Mouse (Mus musculus) adipocyte (in vitro differentiated cells): ENCODE measurements around the gene Dpm3.
A peak's percentile ranks its signal among the peaks of the same experiment; 100 is the strongest.
"Not testable (repeated sequence)": the region's sequence is repeated elsewhere in the genome, so short reads cannot be mapped to it uniquely, and the experiment has no call there.

Experiments used
- DNase-seq: peaks from one replicate; pipeline ENCODE4 v3.0.0-alpha.2; 2016; ENCODE audit warnings: low spot score

Dpm3 gene

GRCm38 (mm10) chr3:89259076-89259475, at the start of gene Dpm3:
Dpm3 (plus strand) TSS chr3:89259358.
- DNase-seq = no peak

GRCm38 (mm10) chr3:89209731-89210130, 49.4 kb upstream of the Dpm3 start:
- no peak for DNase-seq

- no peak for DNase-seq
Measured at GRCm38 (mm10) chr3:89210162-89210561, 49.0 kb upstream of the Dpm3 start.

- no peak for DNase-seq
Measured at GRCm38 (mm10) chr3:89210731-89211130, 48.4 kb upstream of the Dpm3 start.

- peak; percentile 89 for DNase-seq
Measured at GRCm38 (mm10) chr3:89213803-89214530, 45.2 kb upstream of the Dpm3 start.

- DNase-seq = no peak
Measured at GRCm38 (mm10) chr3:89214681-89215411, 44.3 kb upstream of the Dpm3 start, which contains the start of gene Thbs3. Thbs3 (plus strand) TSS chr3:89215180.

GRCm38 (mm10) chr3:89215853-89216252, 43.3 kb upstream of the Dpm3 start:
- peak; percentile 88 for DNase-seq

- not testable (repeated sequence) for DNase-seq
Measured at GRCm38 (mm10) chr3:89216407-89216806, 42.8 kb upstream of the Dpm3 start.

GRCm38 (mm10) chr3:89218271-89218670, 40.9 kb upstream of the Dpm3 start:
- no peak for DNase-seq

GRCm38 (mm10) chr3:89219546-89219945, 39.6 kb upstream of the Dpm3 start:
- no peak for DNase-seq

GRCm38 (mm10) chr3:89221167-89221566, 38.0 kb upstream of the Dpm3 start:
- no peak for DNase-seq

GRCm38 (mm10) chr3:89224796-89225195, 34.4 kb upstream of the Dpm3 start:
- DNase-seq = no peak

GRCm38 (mm10) chr3:89225321-89225815, 33.8 kb upstream of the Dpm3 start:
- DNase-seq = no peak

- DNase-seq = no peak
Measured at GRCm38 (mm10) chr3:89225918-89226317, 33.2 kb upstream of the Dpm3 start.

GRCm38 (mm10) chr3:89226361-89226760, 32.8 kb upstream of the Dpm3 start:
- DNase-seq = no peak

GRCm38 (mm10) chr3:89226900-89227299, 32.3 kb upstream of the Dpm3 start, which contains the start of gene Mtx1:
Mtx1 (minus strand) TSS chr3:89227088.
- no peak for DNase-seq

- DNase-seq = peak; percentile 56
Measured at GRCm38 (mm10) chr3:89227307-89228179, 31.6 kb upstream of the Dpm3 start.

GRCm38 (mm10) chr3:89228180-89228549, 31.0 kb upstream of the Dpm3 start:
- DNase-seq = peak; percentile 88

- no peak for DNase-seq
Measured at GRCm38 (mm10) chr3:89228836-89229235, 30.3 kb upstream of the Dpm3 start, which contains the start of gene Muc1. Muc1 (plus strand) TSS chr3:89229057.

- no peak for DNase-seq
Measured at GRCm38 (mm10) chr3:89229276-89229675, 29.9 kb upstream of the Dpm3 start.

GRCm38 (mm10) chr3:89230561-89230960, 28.6 kb upstream of the Dpm3 start:
- no peak for DNase-seq

GRCm38 (mm10) chr3:89231345-89231744, 27.8 kb upstream of the Dpm3 start:
- DNase-seq = no peak
